Mouse (Mus musculus) layer of hippocampus, adult 18-20 months (tissue): Measurements from ENCODE around the gene Zfand3. TPM values are rescaled to one million over a fixed set of nuclear protein-coding genes. Genes with fewer than 3 reads are reported as not detected.

Experiments
- DNase-seq, 2 experiments: peaks; one replicate each; pipeline ENCODE4 v3.0.0; 2022; ENCODE audit warnings: low spot score in 2 of 2
- total RNA-seq, 2 experiments: library from RNA; stranded (reverse); gene quantifications; 2 replicates each; pipeline ENCODE4 v1.2.3; 2021

The Zfand3 gene
- total RNA-seq, 2 experiments from 2014 or later = 119 to 120 TPM

DNA sequence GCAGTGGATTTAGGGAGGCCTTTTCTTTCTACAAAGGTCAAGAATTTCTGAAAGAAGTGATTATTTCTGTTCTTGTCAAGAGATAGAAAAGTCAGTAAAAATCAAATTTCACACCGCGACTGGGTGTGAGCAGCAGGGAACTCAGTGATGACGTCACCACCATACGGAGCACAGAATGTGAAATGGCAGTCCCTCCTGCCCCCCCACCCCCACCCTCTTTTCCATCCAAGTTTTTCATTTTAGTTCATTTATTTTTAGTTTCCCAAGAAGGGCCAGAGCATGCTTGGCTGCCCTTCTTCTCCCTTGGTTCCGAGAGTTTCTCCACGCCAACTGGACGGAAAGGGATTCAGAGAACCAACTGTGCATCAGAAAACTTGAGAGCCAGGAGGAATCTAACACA, 6.8 kb upstream of the Zfand3 start:
- no peak for DNase-seq

DNA sequence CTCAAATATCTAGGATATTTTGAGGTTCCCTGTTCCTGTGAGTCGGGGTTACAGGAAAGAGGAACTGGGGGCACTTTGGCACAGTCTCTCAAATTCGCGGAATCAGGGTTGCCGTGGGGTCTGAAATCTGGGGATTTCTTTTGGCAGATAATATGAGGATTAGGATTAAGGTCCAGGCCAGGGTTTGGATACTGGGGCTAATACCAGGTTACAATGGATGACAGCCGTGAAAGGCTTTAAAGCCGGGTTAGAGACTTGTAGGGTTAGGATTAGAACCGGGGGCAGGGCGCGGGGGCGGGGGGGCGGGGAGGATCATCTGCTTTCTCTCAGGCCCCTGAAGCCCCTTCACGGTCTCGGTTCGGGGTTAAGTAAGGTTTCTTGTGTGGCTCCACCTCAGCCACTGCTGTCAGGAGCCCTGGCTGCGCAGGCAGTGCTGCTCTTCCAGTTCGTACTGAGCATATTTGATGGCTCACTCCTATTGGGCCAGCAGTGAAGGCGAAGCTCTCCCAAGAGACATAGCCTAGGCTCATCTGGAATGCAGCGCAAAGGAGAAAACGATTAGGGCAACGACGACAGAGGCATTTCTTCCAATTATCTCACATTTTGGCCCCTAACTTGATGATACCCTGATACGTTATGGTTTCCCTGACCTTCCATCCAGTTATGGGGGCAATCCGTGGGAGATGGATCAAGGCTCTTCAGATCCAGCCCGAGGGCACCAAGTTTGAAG, 5.8 kb upstream of the Zfand3 start:
- DNase-seq = no peak

DNA sequence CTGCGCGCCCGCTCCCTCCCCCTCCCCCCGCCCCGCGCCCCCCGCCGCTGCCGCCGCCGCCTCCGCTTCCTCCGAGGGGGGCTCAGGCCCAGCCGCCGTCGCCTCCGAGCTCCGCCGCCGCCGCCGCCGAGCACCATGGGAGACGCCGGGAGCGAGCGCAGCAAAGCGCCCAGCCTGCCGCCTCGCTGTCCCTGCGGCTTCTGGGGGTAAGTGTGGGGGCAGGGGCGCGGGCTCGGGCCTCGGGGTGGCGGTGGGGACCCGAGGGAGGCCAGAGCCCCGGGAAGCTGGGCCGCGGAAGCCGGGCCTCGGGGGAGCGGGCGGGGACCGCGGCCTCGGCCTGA, 540 bp downstream of the Zfand3 start:
- no peak for DNase-seq

DNA sequence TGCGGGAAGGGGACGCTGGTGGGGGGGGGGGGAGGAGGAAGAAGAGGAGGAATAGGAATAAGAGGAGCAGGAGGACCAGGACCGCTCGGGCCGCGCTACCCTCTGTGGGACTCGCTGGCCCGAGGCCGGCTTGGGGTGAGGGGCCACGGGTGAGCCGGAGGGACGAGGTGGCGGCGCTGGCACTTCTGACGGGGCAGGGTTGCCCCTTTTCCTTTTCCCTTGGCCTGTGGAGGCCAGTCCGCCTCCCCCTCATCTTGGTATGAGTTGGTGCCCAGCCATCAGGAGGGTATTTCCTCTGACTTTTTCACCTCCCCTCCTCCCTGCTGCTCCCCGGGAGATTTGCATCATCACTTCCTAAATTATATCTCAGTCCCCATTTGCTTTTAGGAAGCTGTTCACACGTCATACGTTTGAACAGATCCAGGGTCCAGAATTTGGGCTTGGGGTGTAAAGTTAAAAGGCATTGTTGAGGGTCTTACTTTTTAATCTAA, 963 bp downstream of the Zfand3 start:
- DNase-seq = no peak

DNA sequence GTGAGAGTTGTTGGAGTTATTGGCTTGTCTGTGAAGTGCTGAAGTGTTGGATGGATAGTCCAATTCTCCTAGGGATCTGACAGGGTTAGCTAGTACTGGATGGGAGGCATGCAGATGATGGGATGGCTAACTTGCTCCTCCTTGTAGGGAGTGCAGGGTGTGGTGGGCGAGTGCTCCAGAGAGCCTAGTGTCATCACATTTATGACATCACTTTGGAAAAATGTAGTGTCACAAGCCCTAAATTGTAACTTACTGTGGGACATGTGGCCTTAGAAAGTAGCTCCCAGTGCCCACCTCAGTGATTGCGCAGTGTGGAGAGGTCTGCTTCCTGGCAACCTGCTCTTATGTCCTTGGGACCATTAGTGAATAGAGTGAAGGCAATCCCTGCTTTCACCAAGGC, 2.3 kb downstream of the Zfand3 start:
- DNase-seq = no peak

DNA sequence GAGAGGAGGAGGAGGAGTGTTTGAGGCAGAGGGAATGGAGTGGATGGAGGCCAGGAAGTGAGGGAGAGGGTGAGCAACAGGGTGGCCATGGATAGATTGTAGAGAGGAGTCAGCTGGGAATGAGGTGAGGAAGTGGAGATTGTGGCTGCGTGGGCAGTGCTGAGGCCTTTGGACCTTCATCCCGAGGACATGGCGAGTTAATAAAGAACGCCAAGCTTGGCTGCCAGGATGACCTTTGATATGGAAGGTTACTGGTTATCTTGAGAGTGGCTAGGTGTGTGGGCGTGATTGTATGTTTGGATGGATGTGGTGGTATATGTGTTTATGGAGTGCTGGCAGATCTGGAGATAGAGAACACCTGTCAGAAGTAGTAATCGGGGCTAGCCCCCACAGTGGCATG, 3.4 kb downstream of the Zfand3 start:
- no peak for DNase-seq

DNA sequence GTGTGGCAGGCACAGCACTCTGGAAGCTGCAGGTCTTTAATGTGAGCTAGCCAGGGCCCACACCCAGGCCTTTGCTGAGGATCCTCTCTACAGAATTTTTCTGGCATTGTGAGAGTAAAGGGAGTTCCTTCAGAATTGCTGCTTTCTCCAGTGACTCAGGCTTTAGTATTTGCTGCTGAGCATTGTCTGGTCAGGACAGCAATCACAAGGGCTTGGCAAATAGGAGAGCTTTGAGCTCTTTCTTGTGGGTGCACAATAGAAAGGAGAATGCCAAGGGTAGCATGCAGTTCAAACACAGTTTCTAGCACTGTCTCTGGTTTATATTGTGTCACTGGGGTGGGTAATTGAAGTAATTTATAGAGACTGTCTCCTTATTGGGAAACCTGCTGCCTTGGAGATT, 3.9 kb downstream of the Zfand3 start:
- DNase-seq = no peak

DNA sequence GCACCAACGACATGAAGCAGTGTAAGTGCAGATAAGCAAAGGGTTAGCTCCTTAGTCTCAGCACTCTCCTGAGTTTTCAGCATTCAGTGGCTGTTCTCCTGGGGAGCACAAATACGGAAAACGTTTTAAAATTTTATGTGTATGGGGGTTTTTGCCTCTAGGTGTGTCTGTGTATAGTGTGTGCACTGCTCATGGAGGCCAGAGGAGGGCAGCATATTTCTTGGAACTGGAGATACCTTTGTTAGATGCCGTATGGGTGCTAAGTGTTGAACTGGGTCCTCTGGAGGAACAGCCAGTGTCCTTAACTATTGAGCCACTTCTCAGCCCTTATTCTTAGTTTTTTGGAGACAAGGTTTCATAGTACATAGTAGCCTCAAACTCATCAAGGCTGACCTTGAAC, 10.1 kb downstream of the Zfand3 start:
- no peak for DNase-seq

DNA sequence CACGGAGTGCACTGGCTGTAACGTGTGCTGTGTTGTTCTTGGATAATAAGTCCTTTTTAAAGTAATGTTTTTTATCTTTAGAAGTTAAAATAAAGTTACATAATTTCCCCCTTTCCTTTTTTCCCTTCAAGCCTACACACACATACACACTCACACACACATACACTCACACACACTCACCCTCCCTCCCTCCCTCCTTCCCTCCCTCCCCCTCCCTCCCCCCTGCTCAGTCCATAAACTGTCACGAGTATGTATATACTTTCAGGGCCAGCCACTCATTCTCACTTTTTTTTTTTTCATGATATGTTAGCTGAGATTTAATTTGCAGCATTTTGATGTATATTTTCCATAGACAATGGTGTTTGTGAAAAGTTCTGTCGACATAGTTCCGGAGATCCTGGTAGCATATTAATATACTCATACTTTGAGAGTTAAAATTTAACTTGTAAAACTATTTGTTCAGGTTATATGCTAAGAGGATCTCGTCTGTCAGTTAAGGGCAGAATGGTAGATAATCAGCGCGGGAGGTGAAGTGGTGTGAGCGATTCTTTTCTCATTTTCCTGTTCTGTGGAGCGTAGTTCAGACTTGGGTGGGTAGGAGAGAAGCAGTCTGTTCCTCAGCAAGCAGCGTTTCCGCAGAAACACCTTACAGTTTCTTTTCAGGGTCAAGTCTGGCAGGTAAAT, 14.5 kb downstream of the Zfand3 start:
- DNase-seq = no peak

DNA sequence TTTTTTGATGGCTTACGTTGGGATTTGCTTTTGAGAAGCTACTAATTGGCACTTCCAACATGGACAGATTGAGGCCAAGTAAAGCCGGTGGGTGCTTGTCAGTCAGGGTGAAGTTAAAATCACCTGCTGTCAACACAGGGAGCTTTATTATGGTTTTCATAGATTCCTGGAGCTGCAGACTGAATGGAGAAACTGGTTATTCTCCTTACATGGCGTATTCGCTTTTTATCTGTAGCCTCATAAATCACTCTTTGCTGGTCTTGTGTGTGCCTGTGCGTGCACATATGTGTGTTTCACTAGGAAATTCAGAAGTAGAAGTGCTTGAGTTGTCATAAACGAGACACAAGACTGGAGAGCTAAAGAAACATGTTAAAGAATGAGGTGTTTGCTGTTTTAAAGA, 15.4 kb downstream of the Zfand3 start:
- no peak for DNase-seq

DNA sequence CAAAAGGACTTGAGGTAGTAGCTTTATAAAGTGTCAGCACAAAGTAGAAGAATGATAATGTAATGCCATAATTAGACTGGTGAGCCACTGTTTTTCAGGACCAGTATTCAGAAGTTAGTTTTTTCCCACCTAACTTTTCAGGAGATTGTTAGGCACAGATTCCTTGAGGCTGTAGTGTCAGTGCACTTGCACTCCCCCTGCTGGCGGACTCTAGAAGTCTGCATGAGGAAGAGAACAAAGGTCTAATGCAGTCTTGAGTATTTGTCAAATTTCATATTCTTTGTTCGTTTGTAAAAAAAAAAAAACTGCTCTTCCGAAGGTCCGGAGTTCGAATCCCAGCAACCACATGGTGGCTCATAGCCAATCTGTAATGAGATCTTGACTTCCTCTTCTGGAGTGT, 20.1 kb downstream of the Zfand3 start:
- peak; percentile 36 to 79 for DNase-seq

DNA sequence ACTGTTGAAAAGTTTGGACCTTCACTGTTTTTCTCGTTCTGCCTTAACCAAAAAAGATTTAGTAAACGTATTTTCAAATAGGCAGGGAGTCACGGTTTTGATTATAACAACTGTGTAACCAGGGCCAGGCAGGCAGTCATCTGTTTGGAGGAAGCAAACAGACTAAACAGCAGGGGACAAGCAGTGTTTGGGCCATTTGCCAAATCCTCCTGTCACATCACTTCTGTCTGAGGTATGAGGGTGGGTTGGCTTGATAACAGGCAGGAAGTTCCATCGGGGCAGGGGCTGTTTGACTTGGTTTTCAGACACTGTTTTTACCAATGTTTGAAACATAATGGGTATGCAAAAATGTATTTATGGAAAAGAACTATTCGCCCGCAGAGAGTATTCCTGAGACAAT, 22.1 kb downstream of the Zfand3 start:
- DNase-seq = no peak

DNA sequence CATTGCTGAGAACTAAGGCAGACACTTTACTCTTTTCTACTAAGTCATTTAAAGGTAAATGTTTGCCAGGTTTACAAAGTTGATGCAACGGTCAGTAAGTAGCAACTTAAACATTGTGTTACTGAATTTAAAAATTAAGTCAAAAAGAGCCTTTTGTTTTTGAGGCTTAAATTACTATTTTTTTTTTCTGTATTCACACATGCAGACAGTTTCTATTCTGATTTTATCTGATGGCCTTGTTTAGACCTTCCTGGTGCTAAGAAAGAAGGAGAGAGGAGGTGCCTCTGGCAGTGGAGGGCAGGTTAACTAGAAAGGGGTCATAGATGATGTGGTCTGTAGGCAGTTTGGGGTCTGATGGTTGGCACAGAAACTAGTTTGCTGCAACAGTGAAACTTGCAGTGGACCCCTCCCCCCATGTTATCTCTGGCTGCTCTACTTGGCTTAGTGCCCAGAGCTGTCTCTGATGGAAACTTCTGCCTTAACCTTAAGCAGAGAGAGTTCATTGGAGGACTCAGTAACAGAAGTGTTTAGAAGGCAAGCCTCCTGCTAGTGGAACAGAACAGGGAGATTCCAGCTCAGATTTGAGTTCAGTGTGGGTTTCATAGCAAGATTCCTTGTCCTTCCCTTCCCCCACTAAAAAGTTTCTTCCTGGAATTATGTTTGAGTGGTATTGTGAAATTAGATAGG, 23.0 kb downstream of the Zfand3 start:
- DNase-seq = no peak

DNA sequence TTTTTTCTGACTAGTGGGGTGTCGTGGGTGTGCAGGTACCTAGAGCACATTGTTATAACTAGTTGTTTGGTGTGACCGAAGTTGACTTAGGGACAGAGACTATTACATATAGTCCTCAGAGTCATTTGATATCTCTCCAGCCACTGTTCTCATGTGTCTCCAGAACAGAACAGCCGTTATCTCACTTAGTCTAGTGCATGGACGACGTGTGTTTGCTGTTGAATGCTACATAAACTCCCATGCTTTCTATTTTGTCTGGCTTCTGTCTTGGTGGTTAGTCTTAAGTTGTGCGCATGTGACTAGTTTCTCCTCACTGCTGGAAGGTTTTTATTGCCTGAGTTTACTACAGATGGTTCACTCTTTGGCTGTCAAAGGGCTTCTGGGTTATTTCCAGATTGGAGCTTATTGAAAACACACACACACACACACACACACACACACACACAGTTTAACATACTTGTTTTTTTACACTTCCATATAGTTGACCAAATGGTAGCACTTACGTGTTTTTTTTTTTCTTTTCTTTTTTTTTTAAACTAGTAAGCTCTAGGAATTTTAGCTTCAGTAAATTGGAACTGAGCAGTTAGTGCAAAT, 25.2 kb downstream of the Zfand3 start:
- no peak for DNase-seq

DNA sequence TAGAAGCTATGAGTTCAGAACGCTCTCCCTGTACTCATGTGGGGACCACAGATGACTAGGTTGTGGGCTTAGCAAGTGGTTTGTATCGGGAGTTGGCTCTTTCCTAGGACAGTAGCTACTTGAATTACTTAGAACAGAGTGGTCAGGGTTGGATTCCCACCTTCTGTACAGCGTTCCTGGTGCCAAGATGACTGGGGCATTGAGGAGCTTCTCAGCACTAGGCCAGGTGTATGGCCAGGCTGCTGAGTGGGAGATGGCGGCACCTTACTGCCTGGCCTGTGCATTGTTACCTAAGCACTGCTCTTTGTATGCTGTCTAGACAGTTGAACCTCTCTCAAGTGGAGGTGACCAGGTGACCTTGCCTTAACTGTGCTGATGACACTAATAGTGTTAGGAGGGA, 28.3 kb downstream of the Zfand3 start:
- no peak for DNase-seq

DNA sequence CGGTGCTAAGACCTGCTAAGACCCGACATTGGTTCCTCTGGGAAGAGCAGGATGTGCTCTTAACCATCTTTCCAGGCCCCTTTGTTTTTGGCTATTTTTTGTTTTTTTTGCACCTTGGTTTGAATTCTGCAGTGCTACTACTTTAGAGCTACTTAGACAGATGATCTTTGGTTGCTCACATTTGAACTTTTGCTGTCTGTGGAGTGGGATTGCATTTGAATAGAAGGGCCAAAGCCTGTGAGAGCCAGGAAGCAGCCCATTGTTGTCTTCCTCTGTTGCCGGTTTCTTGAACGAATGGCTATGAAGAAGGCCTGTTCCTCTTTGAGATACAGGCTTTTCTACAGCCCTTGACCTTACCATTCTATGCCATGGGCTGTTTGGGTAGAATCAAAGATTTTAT, 29.5 kb downstream of the Zfand3 start:
- no peak for DNase-seq

DNA sequence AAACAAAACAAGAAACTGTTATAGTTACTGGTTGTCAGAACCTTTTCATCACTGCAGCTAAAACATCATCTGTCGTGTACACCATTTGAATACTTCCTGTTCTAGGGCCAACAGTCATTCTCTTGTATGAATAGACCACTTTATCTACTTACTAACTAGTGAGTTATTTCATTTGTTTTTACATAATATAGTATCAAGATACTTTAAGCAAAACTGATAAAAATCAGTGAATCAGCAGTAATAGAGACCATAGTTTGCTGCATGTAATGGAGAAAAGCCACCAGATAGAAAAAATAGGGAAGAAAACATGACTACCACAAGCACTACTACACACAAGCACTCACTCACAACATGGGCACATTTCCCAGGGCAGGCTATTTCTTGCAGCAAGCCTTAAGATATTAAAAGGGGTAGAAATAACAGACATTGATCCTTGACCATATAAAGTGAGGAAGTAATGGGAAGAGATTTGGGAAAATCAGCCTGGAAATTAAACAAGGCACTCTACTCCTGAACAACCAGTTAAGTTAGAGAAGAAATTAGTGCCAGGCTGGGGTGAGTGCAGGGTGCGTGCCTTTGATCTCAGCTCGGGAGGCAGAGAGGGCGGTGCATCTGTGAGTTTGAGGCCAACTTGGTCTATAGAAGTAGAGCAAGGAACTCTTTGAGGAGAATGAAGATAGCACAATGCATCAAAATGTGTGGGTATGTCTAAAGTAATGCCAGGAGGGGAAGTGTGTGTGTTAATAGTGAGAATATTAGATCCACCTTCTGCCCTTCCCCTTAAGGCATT, 30.9 kb downstream of the Zfand3 start:
- DNase-seq = no peak

DNA sequence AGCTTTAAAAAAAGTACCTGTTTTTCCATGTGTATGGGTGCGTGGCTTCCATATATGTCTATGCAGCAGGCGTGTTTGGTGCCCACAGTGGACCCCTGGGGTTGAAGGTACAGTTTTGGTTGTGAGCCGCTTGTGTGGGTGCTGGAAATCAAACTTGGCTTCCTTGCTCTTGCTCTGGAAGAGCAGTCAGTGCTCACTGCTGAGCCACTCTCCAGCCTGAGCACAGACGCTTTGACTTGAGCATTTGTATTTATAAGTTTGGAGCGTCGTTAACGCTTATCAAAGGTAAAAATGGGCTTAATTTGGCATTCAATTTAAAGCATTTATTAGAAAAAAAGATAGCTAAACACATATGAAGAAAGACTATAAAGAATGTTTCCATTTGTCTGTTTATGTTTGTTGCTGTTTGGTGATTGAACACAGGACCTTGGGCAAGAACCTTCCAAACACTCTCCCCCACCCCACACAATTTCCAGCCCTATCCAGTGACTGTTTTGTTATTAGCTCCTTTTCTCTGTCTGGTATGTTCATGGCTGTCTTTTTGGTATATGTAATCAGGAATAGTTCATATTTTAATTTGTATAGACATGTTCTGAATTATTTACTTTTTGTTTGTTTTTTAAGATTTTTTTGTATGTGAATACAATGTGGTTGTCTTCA, 38.8 kb downstream of the Zfand3 start:
- DNase-seq = no peak

DNA sequence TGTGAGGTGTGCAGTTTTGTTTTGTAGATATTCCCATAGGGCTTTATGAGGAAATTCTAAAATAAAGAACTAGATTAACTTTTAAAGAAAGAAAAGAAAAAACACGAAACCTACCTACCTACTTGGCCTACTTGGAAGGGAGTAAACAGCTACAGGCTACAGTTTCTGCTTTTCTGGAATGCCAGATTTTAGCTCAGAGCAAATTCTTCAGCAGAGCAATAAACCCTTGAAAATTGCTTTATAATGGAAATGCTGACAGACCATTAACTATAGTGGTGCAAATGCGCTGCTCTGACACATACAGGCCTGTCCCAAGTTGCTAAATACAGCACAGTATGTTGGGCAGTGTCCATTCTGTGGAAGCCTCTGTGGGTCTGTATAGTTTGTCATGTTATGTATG, 40.6 kb downstream of the Zfand3 start:
- DNase-seq = no peak

DNA sequence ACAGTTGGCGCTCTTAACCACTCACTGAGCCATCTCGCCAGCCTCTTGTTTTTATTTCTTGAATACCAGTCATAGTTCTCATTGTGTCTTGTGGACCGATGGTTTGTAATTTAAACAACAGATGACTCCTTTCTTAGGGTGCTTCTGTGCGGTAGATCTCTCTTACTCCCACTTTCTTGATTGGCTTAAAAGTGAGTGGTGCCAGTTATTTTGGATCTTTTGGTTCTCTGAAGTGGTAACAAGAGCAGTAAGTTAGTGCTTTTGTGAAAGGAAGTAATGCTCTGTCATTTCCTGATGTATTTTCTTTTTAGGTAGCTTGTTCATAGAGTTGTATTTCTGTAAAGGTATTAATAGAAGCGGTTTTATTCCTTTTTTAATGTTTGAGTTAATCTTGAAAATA, 42.1 kb downstream of the Zfand3 start:
- no peak for DNase-seq
